Mouse (Mus musculus) liver, embryonic 14.5 days (tissue): ENCODE measurements around the gene Dtymk.

Source experiments
- CTCF ChIP-seq: IDR thresholded peaks from 2 replicates; pipeline ENCODE4 v1.5.1; 2016; ENCODE audit warnings: antibody characterized with exemption, low read depth, control low read depth
- EP300 ChIP-seq: IDR thresholded peaks from 2 replicates; pipeline ENCODE4 v1.6.1; 2016; ENCODE audit warnings: antibody characterized with exemption, low read depth

- no peak for TF ChIP-seq EP300
- no peak for TF ChIP-seq CTCF
Measured at GRCm38 (mm10) chr1:93760076-93760475, 41.7 kb downstream of the Dtymk start.
